Mouse (Mus musculus) cerebellum, postnatal 10 days (tissue): ENCODE measurements around the gene Marc2.

Experiments
- DNase-seq, 2 experiments: peaks; one replicate each; pipeline ENCODE4 v3.0.0; 2021; ENCODE audit warnings: mixed read lengths in 2 of 2

The Marc2 gene

GRCm38 (mm10) chr1:184807627-184808417 is 38.4 kb downstream of the Marc2 start:
- DNase-seq, result no peak

GRCm38 (mm10) chr1:184807123-184807522 is 39.1 kb downstream of the Marc2 start:
- DNase-seq, result no peak

- DNase-seq, result no peak
Observed at GRCm38 (mm10) chr1:184805749-184806148, 40.5 kb downstream of the Marc2 start.

- DNase-seq, result peak; percentile 62 to 65
Observed at GRCm38 (mm10) chr1:184793163-184793876, 52.9 kb downstream of the Marc2 start.

- DNase-seq, result peak; percentile 61 to 73
Observed at GRCm38 (mm10) chr1:184791109-184791508, 55.1 kb downstream of the Marc2 start.

- no peak for DNase-seq
Observed at GRCm38 (mm10) chr1:184786376-184787151, 59.7 kb downstream of the Marc2 start.

GRCm38 (mm10) chr1:184783641-184784040 is 62.6 kb downstream of the Marc2 start:
- no peak for DNase-seq

- DNase-seq, result no peak
Observed at GRCm38 (mm10) chr1:184782161-184782513, 64.1 kb downstream of the Marc2 start.

- DNase-seq, result no peak
Observed at GRCm38 (mm10) chr1:184781286-184782160, 64.7 kb downstream of the Marc2 start.

- no peak for DNase-seq
Observed at GRCm38 (mm10) chr1:184778157-184778556, 68.1 kb downstream of the Marc2 start.

GRCm38 (mm10) chr1:184777061-184777795 is 69.0 kb downstream of the Marc2 start:
- DNase-seq, result peak; percentile 38 to 39

- DNase-seq, result no peak
Observed at GRCm38 (mm10) chr1:184775289-184775688, 71.0 kb downstream of the Marc2 start.

- no peak for DNase-seq
Observed at GRCm38 (mm10) chr1:184771891-184772249, 74.4 kb downstream of the Marc2 start.

- DNase-seq, result peak; percentile 86 to 91
Observed at GRCm38 (mm10) chr1:184771202-184771890, 74.9 kb downstream of the Marc2 start.

GRCm38 (mm10) chr1:184763866-184764265 is 82.4 kb downstream of the Marc2 start:
- no peak for DNase-seq
